Mouse (Mus musculus) neural tube, embryonic 13.5 days (tissue): ENCODE data around the gene Ank3. TPM values are rescaled to one million over a fixed set of nuclear protein-coding genes. Genes with fewer than 3 reads are reported as not detected.

ENCODE experiments used
- ATAC-seq: fragments of 200-750 bp; cut with Nextera tagmentation; 2 replicates; pipeline ENCODE4 v1.8.0; 2017; ENCODE audit warnings: low read depth, mild to moderate bottlenecking, moderate TSS enrichment, moderate library complexity
- H3K27ac ChIP-seq: fragments of 300-500 bp; sonication (generic); replicated peaks from 2 replicates; pipeline ENCODE4 v1.5.1; 2015; ENCODE audit warnings: moderate library complexity, mild to moderate bottlenecking, inconsistent platforms
- H3K27me3 ChIP-seq: fragments of 300-500 bp; sonication (generic); 2 replicates; pipeline ENCODE4 v1.6.1; 2015; ENCODE audit warnings: mild to moderate bottlenecking, inconsistent platforms
- H3K36me3 ChIP-seq: fragments of 300-500 bp; sonication (generic); 2 replicates; pipeline ENCODE4 v1.6.1; 2015; ENCODE audit warnings: mild to moderate bottlenecking, inconsistent platforms
- H3K4me1 ChIP-seq: fragments of 300-500 bp; sonication (generic); replicated peaks from 2 replicates; pipeline ENCODE4 v1.6.1; 2015; ENCODE audit warnings: inconsistent platforms
- H3K4me2 ChIP-seq: fragments of 300-500 bp; sonication (generic); 2 replicates; pipeline ENCODE4 v1.6.1; 2015; ENCODE audit warnings: inconsistent platforms, mild to moderate bottlenecking, moderate library complexity
- H3K4me3 ChIP-seq: fragments of 300-500 bp; sonication (generic); 2 replicates; pipeline ENCODE4 v1.5.1; 2015; ENCODE audit warnings: mild to moderate bottlenecking, inconsistent platforms
- H3K9ac ChIP-seq: fragments of 300-500 bp; sonication (generic); 2 replicates; pipeline ENCODE4 v1.6.1; 2015; ENCODE audit warnings: moderate library complexity, mild to moderate bottlenecking, inconsistent platforms
- H3K9me3 ChIP-seq: fragments of 300-500 bp; sonication (generic); 2 replicates; pipeline ENCODE4 v1.6.1; 2016; ENCODE audit warnings: inconsistent platforms
- WGBS: fragments of 180-500 bp; shearing (Covaris S2); methylation state at CpG from one replicate; pipeline ENCODE4 v1.1.7; 2015; 5-methylcytosine and 5-hydroxymethylcytosine counted together
- polyA plus RNA-seq: library from polyadenylated mRNA; unstranded; fragments of >200 nt; fragmentation: Nextera tagmentation; extraction: Ambion mirVana; gene quantifications from 2 replicates; pipeline ENCODE4 v1.2.1, GENCODE M21; 2015

Gene Ank3
- polyA plus RNA-seq, 1 experiment from 2014 or later, result 104 TPM

GRCm38 (mm10) chr10:69373796-69374550 lies 24.6 kb upstream of the Ank3 start:
- H3K4me2 ChIP-seq, result no peak overlapping the region
- 53% methylated on average over 10 of the region's 10 CpGs for WGBS
- H3K36me3 ChIP-seq, result no peaks in the 10 kb centered on the region
- no peak overlapping the region for H3K9ac ChIP-seq
- no peaks in the 10 kb centered on the region for H3K9me3 ChIP-seq
- H3K27me3 ChIP-seq, result no peaks in the 10 kb centered on the region
- H3K4me1 ChIP-seq, result no peaks in the 10 kb centered on the region
- H3K4me3 ChIP-seq, result no peak overlapping the region
- no peak overlapping the region for H3K27ac ChIP-seq
- ATAC-seq, result no peak

- H3K27me3 ChIP-seq, result no peaks in the 10 kb centered on the region
- 53% methylated on average over 7 of the region's 7 CpGs for WGBS
- no peaks in the 10 kb centered on the region for H3K36me3 ChIP-seq
- H3K9ac ChIP-seq, result no peak overlapping the region
- H3K9me3 ChIP-seq, result no peaks in the 10 kb centered on the region
- H3K4me2 ChIP-seq, result no peak overlapping the region
- no peak overlapping the region for H3K27ac ChIP-seq
- no peaks in the 10 kb centered on the region for H3K4me1 ChIP-seq
- ATAC-seq, result no peak
- H3K4me3 ChIP-seq, result no peak overlapping the region
Observed at GRCm38 (mm10) chr10:69375154-69375553, 23.4 kb upstream of the Ank3 start.

GRCm38 (mm10) chr10:69383186-69383585 lies 15.4 kb upstream of the Ank3 start:
- H3K36me3 ChIP-seq, result no peaks in the 10 kb centered on the region
- no peak overlapping the region for H3K27ac ChIP-seq
- 68% methylated on average over 1 of the region's 1 CpGs for WGBS
- no peaks in the 10 kb centered on the region for H3K4me1 ChIP-seq
- no peaks in the 10 kb centered on the region for H3K9me3 ChIP-seq
- no peak overlapping the region for H3K4me2 ChIP-seq
- no peak for ATAC-seq
- H3K9ac ChIP-seq, result no peak overlapping the region
- no peaks in the 10 kb centered on the region for H3K27me3 ChIP-seq
- H3K4me3 ChIP-seq, result no peak overlapping the region

- Histone ChIP-seq H3K4me1 (no peaks in the 10 kb centered on the region), H3K27me3 (no peaks in the 10 kb centered on the region), H3K4me2 (no peak overlapping the region), H3K27ac (no peak overlapping the region), H3K9me3 (no peaks in the 10 kb centered on the region), H3K36me3 (no peaks in the 10 kb centered on the region), H3K4me3 (no peak overlapping the region), H3K9ac (no peak overlapping the region)
- 81% methylated on average over 11 of the region's 11 CpGs for WGBS
- no peak for ATAC-seq
Observed at GRCm38 (mm10) chr10:69384640-69385039, 13.9 kb upstream of the Ank3 start.

- H3K9ac ChIP-seq, result no peak overlapping the region
- ATAC-seq, result no peak
- no peak overlapping the region for H3K4me2 ChIP-seq
- H3K36me3 ChIP-seq, result no peaks in the 10 kb centered on the region
- H3K9me3 ChIP-seq, result no peaks in the 10 kb centered on the region
- no peak overlapping the region for H3K4me3 ChIP-seq
- WGBS, result 94% methylated on average over 8 of the region's 8 CpGs
- no peak overlapping the region for H3K27ac ChIP-seq
- no peaks in the 10 kb centered on the region for H3K4me1 ChIP-seq
- no peaks in the 10 kb centered on the region for H3K27me3 ChIP-seq
Observed at GRCm38 (mm10) chr10:69385136-69385535, 13.4 kb upstream of the Ank3 start.

GRCm38 (mm10) chr10:69386767-69387166 lies 11.8 kb upstream of the Ank3 start:
- Histone ChIP-seq H3K36me3 (no peaks in the 10 kb centered on the region), H3K9me3 (no peaks in the 10 kb centered on the region), H3K4me3 (no peak overlapping the region), H3K9ac (no peak overlapping the region), H3K4me1 (no peaks in the 10 kb centered on the region), H3K4me2 (no peak overlapping the region), H3K27me3 (no peaks in the 10 kb centered on the region), H3K27ac (no peak overlapping the region)
- ATAC-seq, result no peak
- 82% methylated on average over 8 of the region's 8 CpGs for WGBS

- no peak overlapping the region for H3K4me2 ChIP-seq
- H3K27me3 ChIP-seq, result no peaks in the 10 kb centered on the region
- WGBS, result 93% methylated on average over 4 of the region's 4 CpGs
- no peaks in the 10 kb centered on the region for H3K9me3 ChIP-seq
- H3K27ac ChIP-seq, result no peak overlapping the region
- H3K4me3 ChIP-seq, result no peak overlapping the region
- no peak for ATAC-seq
- no peaks in the 10 kb centered on the region for H3K36me3 ChIP-seq
- H3K9ac ChIP-seq, result no peak overlapping the region
- H3K4me1 ChIP-seq, result no peaks in the 10 kb centered on the region
Observed at GRCm38 (mm10) chr10:69389511-69389910, 9.1 kb upstream of the Ank3 start.

- Histone ChIP-seq H3K4me3 (peak overlapping the region; percentile 63), H3K9ac (peak overlapping the region; percentile 66), H3K9me3 (no peaks in the 10 kb centered on the region), H3K36me3 (no peaks in the 10 kb centered on the region), H3K27me3 (peaks cover 69% of the 10 kb centered on the region), H3K4me1 (peaks cover 28% of the 10 kb centered on the region), H3K4me2 (peak overlapping the region; percentile 97), H3K27ac (no peak overlapping the region)
- peak; percentile 12; the same call in 1 of the 2 replicates for ATAC-seq
- WGBS, result 1% methylated on average over 26 of the region's 26 CpGs
Observed at GRCm38 (mm10) chr10:69398197-69398762, 293 bp upstream of the Ank3 start.

- H3K9me3 ChIP-seq, result no peaks in the 10 kb centered on the region
- peaks cover 28% of the 10 kb centered on the region for H3K4me1 ChIP-seq
- no peak for ATAC-seq
- H3K27ac ChIP-seq, result no peak overlapping the region
- H3K27me3 ChIP-seq, result peaks cover 70% of the 10 kb centered on the region
- peak overlapping the region; percentile 17; the same call in 1 of the 2 replicates for H3K9ac ChIP-seq
- H3K4me3 ChIP-seq, result peak overlapping the region; percentile 63
- H3K4me2 ChIP-seq, result peak overlapping the region; percentile 97
- WGBS, result 3% methylated on average over 17 of the region's 17 CpGs
- H3K36me3 ChIP-seq, result no peaks in the 10 kb centered on the region
Observed at GRCm38 (mm10) chr10:69399814-69400385, 1.3 kb downstream of the Ank3 start.

- Histone ChIP-seq H3K27ac (no peak overlapping the region), H3K27me3 (peaks cover 21% of the 10 kb centered on the region), H3K4me3 (no peak overlapping the region), H3K36me3 (no peaks in the 10 kb centered on the region), H3K9ac (no peak overlapping the region), H3K4me1 (peaks cover 4% of the 10 kb centered on the region), H3K9me3 (no peaks in the 10 kb centered on the region), H3K4me2 (no peak overlapping the region)
- no peak for ATAC-seq
- WGBS, result 71% methylated on average over 4 of the region's 4 CpGs
Observed at GRCm38 (mm10) chr10:69405431-69405830, 6.9 kb downstream of the Ank3 start.

- WGBS, result 74% methylated on average over 12 of the region's 12 CpGs
- H3K27me3 ChIP-seq, result no peaks in the 10 kb centered on the region
- H3K4me1 ChIP-seq, result no peaks in the 10 kb centered on the region
- ATAC-seq, result no peak
- H3K4me2 ChIP-seq, result no peak overlapping the region
- no peaks in the 10 kb centered on the region for H3K36me3 ChIP-seq
- no peaks in the 10 kb centered on the region for H3K9me3 ChIP-seq
- H3K9ac ChIP-seq, result no peak overlapping the region
- no peak overlapping the region for H3K4me3 ChIP-seq
- H3K27ac ChIP-seq, result no peak overlapping the region
Observed at GRCm38 (mm10) chr10:69414888-69415287, 16.3 kb downstream of the Ank3 start.

GRCm38 (mm10) chr10:69418716-69419115 lies 20.1 kb downstream of the Ank3 start:
- no peaks in the 10 kb centered on the region for H3K36me3 ChIP-seq
- H3K4me1 ChIP-seq, result no peaks in the 10 kb centered on the region
- H3K27me3 ChIP-seq, result no peaks in the 10 kb centered on the region
- H3K27ac ChIP-seq, result no peak overlapping the region
- H3K4me3 ChIP-seq, result no peak overlapping the region
- H3K9me3 ChIP-seq, result no peaks in the 10 kb centered on the region
- no peak overlapping the region for H3K9ac ChIP-seq
- no peak for ATAC-seq
- H3K4me2 ChIP-seq, result no peak overlapping the region
- WGBS, result 88% methylated on average over 8 of the region's 8 CpGs
